In the genomic region with DNA sequence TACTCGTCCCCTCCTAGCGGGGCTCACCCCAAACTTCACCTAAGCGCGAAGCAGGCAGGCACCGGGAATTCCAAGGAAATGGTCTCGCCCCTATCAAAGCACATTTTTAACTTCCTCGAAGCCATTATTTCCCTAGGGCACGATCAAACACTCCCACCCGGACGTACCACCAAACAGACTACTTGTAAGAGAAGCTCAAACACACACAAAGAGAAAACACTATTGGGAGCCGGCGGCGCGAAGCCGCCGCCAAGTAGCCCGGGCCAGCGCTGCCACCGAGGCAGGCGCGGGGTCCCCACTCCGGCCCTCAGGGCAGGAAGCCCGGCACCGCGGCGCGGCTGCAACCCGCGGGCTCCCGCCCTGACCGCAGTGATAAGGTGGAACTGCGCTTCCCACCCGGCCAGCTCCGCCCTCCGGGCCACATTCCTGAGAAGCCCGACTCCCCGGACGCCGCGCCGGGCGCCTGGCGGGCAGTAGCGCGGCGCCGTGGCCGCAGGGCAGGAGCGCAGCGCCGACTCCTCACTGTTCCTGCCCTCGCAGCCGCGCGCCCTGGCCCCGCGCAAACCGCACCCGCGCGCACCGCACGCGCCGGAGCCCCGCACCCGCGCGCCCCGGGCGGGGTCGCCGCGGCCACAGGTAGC, we compare ENCODE assay signal across 8 mouse cellular contexts. TPM values are rescaled to one million over a fixed set of nuclear protein-coding genes. Genes with fewer than 3 reads are reported as not detected.
DNase-seq lines count a peak whose midpoint lies in the region; ATAC-seq lines count a peak whose summit lies in the region.

No protein-coding gene starts in this region.

- no peaks in the 10 kb centered on the region for H3K36me3 ChIP-seq in embryonic facial prominence, embryonic 12.5 days
- H3K36me3 ChIP-seq in heart, embryonic 13.5 days, result no peaks in the 10 kb centered on the region
- H3K36me3 ChIP-seq in kidney, embryonic 15.5 days, result 0 out of 2 replicates have a peak, but pooled peaks cover 6% of the 10 kb centered on the region

- H3K27me3 ChIP-seq in embryonic facial prominence, embryonic 12.5 days, result no peaks in the 10 kb centered on the region
- H3K27me3 ChIP-seq in heart, embryonic 13.5 days (replicated peaks), result no peaks in the 10 kb centered on the region
- H3K27me3 ChIP-seq in kidney, embryonic 15.5 days, result no peaks in the 10 kb centered on the region

- H3K9me3 ChIP-seq in embryonic facial prominence, embryonic 12.5 days, result no peaks in the 10 kb centered on the region
- no peaks in the 10 kb centered on the region for H3K9me3 ChIP-seq in heart, embryonic 13.5 days
- no peaks in the 10 kb centered on the region for H3K9me3 ChIP-seq in kidney, embryonic 15.5 days (replicated peaks)

- DNase-seq in CD4-positive, CD25-positive, alpha-beta regulatory T cell, adult 2 months (ENCODE audit: low read depth, low spot score), result peak; percentile 49
- DNase-seq in adrenal gland, postnatal 14 days, result peak; percentile 87
- DNase-seq in lung, postnatal 25 days (ENCODE audit: low spot score), result peak; percentile 76
- DNase-seq in retina, postnatal 1 day, result peak; percentile 76
- DNase-seq in urinary bladder, postnatal 10 days (ENCODE audit: low spot score), result peak; percentile 26

- peaks cover 10% of the 10 kb centered on the region for H3K4me1 ChIP-seq in embryonic facial prominence, embryonic 12.5 days
- H3K4me1 ChIP-seq in heart, embryonic 13.5 days, result peaks cover 51% of the 10 kb centered on the region
- H3K4me1 ChIP-seq in kidney, embryonic 15.5 days, result peaks cover 23% of the 10 kb centered on the region

- H3K4me3 ChIP-seq in embryonic facial prominence, embryonic 12.5 days, result peak overlapping the region; percentile 83
- H3K4me3 ChIP-seq in heart, embryonic 13.5 days, result peak overlapping the region; percentile 77
- H3K4me3 ChIP-seq in kidney, embryonic 15.5 days (replicated peaks), result peak overlapping the region; percentile 81

- peak; percentile 63 for ATAC-seq in embryonic facial prominence, embryonic 12.5 days (ENCODE audit: insufficient number of reproducible peaks, insufficient read depth, low FRiP score, low TSS enrichment)
- peak; percentile 82 for ATAC-seq in heart, embryonic 13.5 days (ENCODE audit: extremely low read depth, insufficient number of reproducible peaks, low FRiP score, low TSS enrichment)
- ATAC-seq in kidney, embryonic 15.5 days (replicated peaks; ENCODE audit: low FRiP score), result peak; percentile 84

- peak overlapping the region; percentile 75 for H3K4me2 ChIP-seq in embryonic facial prominence, embryonic 12.5 days (replicated peaks)
- H3K4me2 ChIP-seq in heart, embryonic 13.5 days, result peak overlapping the region; percentile 84
- H3K4me2 ChIP-seq in kidney, embryonic 15.5 days, result peak overlapping the region; percentile 76

- peak overlapping the region; percentile 75 for H3K9ac ChIP-seq in embryonic facial prominence, embryonic 12.5 days
- peak overlapping the region; percentile 92 for H3K9ac ChIP-seq in heart, embryonic 13.5 days
- peak overlapping the region; percentile 87 for H3K9ac ChIP-seq in kidney, embryonic 15.5 days

- peak overlapping the region; percentile 91 for H3K27ac ChIP-seq in embryonic facial prominence, embryonic 12.5 days
- H3K27ac ChIP-seq in heart, embryonic 13.5 days (replicated peaks), result peak overlapping the region; percentile 97
- peak overlapping the region; percentile 98 for H3K27ac ChIP-seq in kidney, embryonic 15.5 days

- WGBS in embryonic facial prominence, embryonic 12.5 days, result under 1% methylated on average over 74 of the region's 74 CpGs
- WGBS in heart, embryonic 13.5 days, result under 1% methylated on average over 74 of the region's 74 CpGs
- WGBS in kidney, embryonic 15.5 days, result 0% methylated on average over 50 of the region's 74 CpGs

RNA-seq across cellular contexts. Expression of gene Rras2, which starts 0.8 kb away (rescaled TPM):
- total RNA-seq in adrenal gland, postnatal 14 days (2021), result 36.1 and 44.4 TPM in 2 replicates
- polyA plus RNA-seq in embryonic facial prominence, embryonic 12.5 days (2016; fragmentation: Nextera tagmentation; extraction: Ambion mirVana), result 23.4 and 24.4 TPM in 2 replicates
- 47.2 and 48.0 TPM in 2 replicates for polyA plus RNA-seq in heart, embryonic 13.5 days (2015; fragmentation: Nextera tagmentation; extraction: Ambion mirVana)
- 36.0 and 39.9 TPM in 2 replicates for polyA plus RNA-seq in kidney, embryonic 15.5 days (2015; fragmentation: Nextera tagmentation; extraction: Ambion mirVana)

Comparison
In these comparisons a context has a peak if more than half of its experiments do, and no peak if none do; other contexts are left out.
1. Peak in every context shown above with its lines: DNase-seq, ATAC-seq, H3K4me3 ChIP-seq and H3K27ac ChIP-seq.
2. DNase-seq: peak in every context shown above with its lines; median percentile 87 in adrenal gland, postnatal 14 days; 76 in lung, postnatal 25 days; 76 in retina, postnatal 1 day; 49 in CD4-positive, CD25-positive, alpha-beta regulatory T cell, adult 2 months; 26 in urinary bladder, postnatal 10 days.